Mouse (Mus musculus) bone marrow macrophage, adult 2 months (primary cell): ENCODE results near the gene Bdh2.

Source experiments
- CTCF ChIP-seq: IDR thresholded peaks from 2 replicates; pipeline ENCODE4 v1.5.1; 2012; ENCODE audit warnings: low read depth, mild to moderate bottlenecking, low read length, moderate library complexity
- POLR2A ChIP-seq: IDR thresholded peaks from 2 replicates; pipeline ENCODE4 v1.6.1; 2012; ENCODE audit warnings: mild to moderate bottlenecking, low read depth, low read length, borderline replicate concordance

DNA sequence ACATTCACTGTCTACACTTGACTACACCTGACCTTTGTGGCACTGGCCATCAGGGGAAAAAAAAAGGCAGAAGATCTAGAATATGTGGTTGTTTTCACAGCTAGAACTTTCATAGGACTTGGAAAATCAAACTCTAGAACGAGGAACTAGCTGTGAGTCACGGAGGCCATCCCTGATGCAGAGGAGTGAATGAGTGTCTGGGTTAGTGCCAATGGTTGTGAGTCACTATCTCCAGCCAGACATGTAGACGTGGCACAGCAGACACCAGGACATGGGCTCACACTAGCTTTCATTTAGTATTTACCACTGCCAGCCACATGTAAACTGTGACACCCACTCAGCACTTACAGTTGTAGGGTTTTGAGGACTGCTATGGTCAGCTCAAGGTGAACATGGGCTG is 17.5 kb downstream of the Bdh2 start:
- TF ChIP-seq CTCF (no peak), POLR2A (no peak)
